Mouse (Mus musculus) forebrain, postnatal 0 days (tissue): ENCODE measurements around the gene Asl. TPM values are rescaled to one million over a fixed set of nuclear protein-coding genes. Genes with fewer than 3 reads are reported as not detected.
A peak's percentile ranks its signal among the peaks of the same experiment; 100 is the strongest.
"Not testable (repeated sequence)": the region's sequence is repeated elsewhere in the genome, so short reads cannot be mapped to it uniquely, and the experiment has no call there.

Experiments used
- ATAC-seq: fragments of 200-750 bp; cut with Nextera tagmentation; 2 replicates; pipeline ENCODE4 v1.8.0; 2017; ENCODE audit warnings: mild to moderate bottlenecking, moderate library complexity
- DNase-seq: peaks from one replicate; pipeline ENCODE4 v3.0.0-alpha.2; 2015
- H3K27ac ChIP-seq: fragments of 300-500 bp; sonication (generic); 2 replicates; pipeline ENCODE4 v1.5.1; 2014; ENCODE audit warnings: low read depth, mild to moderate bottlenecking, antibody characterized with exemption, low read length, moderate library complexity, mixed read lengths
- H3K27me3 ChIP-seq: fragments of 300-500 bp; sonication (generic); 2 replicates; pipeline ENCODE4 v1.6.1; 2014; ENCODE audit warnings: mild to moderate bottlenecking, low read length, mixed read lengths; ENCODE audit not compliant: insufficient read depth
- H3K36me3 ChIP-seq: fragments of 300-500 bp; sonication (generic); 2 replicates; pipeline ENCODE4 v1.6.1; 2014; ENCODE audit warnings: mild to moderate bottlenecking, moderate library complexity; ENCODE audit not compliant: insufficient read depth
- H3K4me1 ChIP-seq: fragments of 300-500 bp; sonication (generic); 2 replicates; pipeline ENCODE4 v1.6.1; 2014; ENCODE audit warnings: antibody characterized with exemption; ENCODE audit not compliant: insufficient read depth
- H3K4me2 ChIP-seq: fragments of 300-500 bp; sonication (generic); 2 replicates; pipeline ENCODE4 v1.6.1; 2014; ENCODE audit warnings: low read depth, mild to moderate bottlenecking, moderate library complexity
- H3K4me3 ChIP-seq: fragments of 300-500 bp; sonication (generic); 2 replicates; pipeline ENCODE4 v1.5.1; 2014; ENCODE audit warnings: low read depth, low read length, mixed read lengths
- H3K9ac ChIP-seq: fragments of 300-500 bp; sonication (generic); 2 replicates; pipeline ENCODE4 v1.6.1; 2014; ENCODE audit warnings: mild to moderate bottlenecking
- H3K9me3 ChIP-seq: fragments of 300-500 bp; sonication (generic); 2 replicates; pipeline ENCODE4 v1.6.1; 2016; ENCODE audit warnings: low read length
- CTCF ChIP-seq: sonication (generic); IDR thresholded peaks from 2 replicates; pipeline ENCODE4 v1.5.1; 2016; ENCODE audit warnings: antibody characterized with exemption, control low read depth, low read depth
- WGBS: fragments of 180-500 bp; shearing (Covaris S2); extraction: QIAGEN DNeasy Blood & Tissue Kit; methylation state at CpG from one replicate; pipeline ENCODE4 v1.1.7; 2014; 5-methylcytosine and 5-hydroxymethylcytosine counted together
- polyA plus RNA-seq: library from polyadenylated mRNA; unstranded; fragments of >200 nt; fragmentation: Nextera tagmentation; extraction: Ambion mirVana; gene quantifications from 2 replicates; pipeline ENCODE4 v1.2.1, GENCODE M21; 2015
- total RNA-seq: library from RNA; depleted of rRNA; stranded (reverse); fragments of >200 nt; gene quantifications from 2 replicates; pipeline ENCODE4 v1.2.3, GENCODE M21; 2014

Gene Asl
- total and polyA plus RNA-seq, 2 experiments from 2014 or later, result 33.2 to 39.3 TPM

DNA sequence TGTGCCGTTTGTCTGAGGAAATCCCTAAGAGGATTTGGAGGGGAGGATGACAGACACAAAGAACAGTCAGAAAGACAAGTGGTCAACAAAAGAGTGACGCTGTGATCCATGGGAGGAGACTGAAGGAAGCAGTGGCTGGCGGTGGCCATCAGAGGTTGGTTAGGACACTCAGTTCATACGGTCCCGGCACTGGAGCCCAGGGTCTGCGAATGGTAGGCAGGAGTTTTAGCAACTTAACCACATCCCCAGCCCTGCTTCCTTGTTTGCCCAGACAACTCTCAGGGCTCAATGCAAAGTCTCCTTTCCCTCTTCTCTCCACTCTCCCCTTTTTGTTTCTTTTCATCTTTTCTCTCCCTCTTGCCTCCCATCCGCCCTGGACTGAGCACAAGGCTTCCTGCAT lies 17.1 kb upstream of the Asl start:
- Histone ChIP-seq H3K9ac (no peak overlapping the region), H3K4me2 (no peak overlapping the region), H3K27me3 (no peaks in the 10 kb centered on the region), H3K4me1 (no peaks in the 10 kb centered on the region), H3K9me3 (no peaks in the 10 kb centered on the region), H3K4me3 (no peak overlapping the region), H3K36me3 (peaks cover 55% of the 10 kb centered on the region), H3K27ac (no peak overlapping the region)
- DNase-seq, result no peak
- TF ChIP-seq CTCF, result no peak
- no peak for ATAC-seq
- 82% methylated on average over 7 of the region's 7 CpGs for WGBS

DNA sequence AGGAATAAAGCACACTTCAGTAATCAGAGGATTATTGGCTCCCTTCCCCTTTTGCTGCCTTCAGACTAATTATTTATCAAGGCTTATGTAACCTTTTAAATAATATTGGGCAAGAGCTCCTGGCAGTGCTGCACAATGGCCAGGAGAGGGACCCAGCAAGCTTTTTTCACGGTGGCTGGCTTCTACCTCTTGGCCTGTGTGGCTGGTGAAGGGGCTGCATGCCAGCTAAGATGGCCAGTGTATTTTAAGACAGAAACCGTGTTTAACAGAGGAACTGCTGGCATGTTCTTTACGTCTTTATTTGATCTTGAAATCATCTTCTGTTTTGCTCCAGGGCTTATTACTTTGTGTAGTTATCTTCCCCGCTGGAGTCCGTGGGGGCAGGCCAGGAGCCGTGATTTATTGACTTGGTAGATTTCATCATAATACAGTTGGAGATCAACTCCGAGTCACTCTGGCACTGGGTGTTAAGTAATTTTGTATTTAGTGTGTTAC lies 15.2 kb upstream of the Asl start:
- H3K9ac ChIP-seq, result no peak overlapping the region
- WGBS, result 69% methylated on average over 7 of the region's 7 CpGs
- H3K27ac ChIP-seq, result no peak overlapping the region
- H3K36me3 ChIP-seq, result peaks cover 49% of the 10 kb centered on the region
- no peak overlapping the region for H3K4me3 ChIP-seq
- ATAC-seq (no peak), DNase-seq (peak; percentile 33)
- H3K27me3 ChIP-seq, result no peaks in the 10 kb centered on the region
- no peaks in the 10 kb centered on the region for H3K9me3 ChIP-seq
- peak; percentile 63 for TF ChIP-seq CTCF
- H3K4me2 ChIP-seq, result no peak overlapping the region
- H3K4me1 ChIP-seq, result no peaks in the 10 kb centered on the region

DNA sequence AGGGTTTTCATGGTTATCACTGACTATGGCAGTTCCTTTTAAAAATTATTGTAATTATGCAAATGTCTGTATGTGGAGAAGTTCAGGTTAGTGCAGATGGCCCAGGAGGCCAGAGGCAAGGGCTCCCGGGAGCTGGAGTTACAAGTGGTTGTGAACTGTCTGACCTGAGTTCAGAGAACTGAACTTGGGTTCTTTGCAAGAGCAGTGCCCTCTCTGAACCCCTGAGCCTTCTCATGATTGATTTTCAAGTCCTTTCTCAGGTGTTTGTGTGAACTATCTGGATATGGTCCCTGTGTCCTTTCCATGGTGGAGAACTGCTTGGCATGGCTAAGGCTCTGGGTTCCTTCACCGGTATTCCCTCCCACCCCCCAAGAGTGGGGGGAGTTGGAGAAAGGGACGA lies 14.7 kb upstream of the Asl start:
- Histone ChIP-seq H3K27me3 (no peaks in the 10 kb centered on the region), H3K4me2 (no peak overlapping the region), H3K9me3 (no peaks in the 10 kb centered on the region), H3K9ac (no peak overlapping the region), H3K4me1 (no peaks in the 10 kb centered on the region), H3K36me3 (peaks cover 49% of the 10 kb centered on the region), H3K4me3 (no peak overlapping the region), H3K27ac (no peak overlapping the region)
- DNase-seq (no peak), ATAC-seq (no peak)
- TF ChIP-seq CTCF, result no peak
- 74% methylated on average over 3 of the region's 3 CpGs for WGBS

DNA sequence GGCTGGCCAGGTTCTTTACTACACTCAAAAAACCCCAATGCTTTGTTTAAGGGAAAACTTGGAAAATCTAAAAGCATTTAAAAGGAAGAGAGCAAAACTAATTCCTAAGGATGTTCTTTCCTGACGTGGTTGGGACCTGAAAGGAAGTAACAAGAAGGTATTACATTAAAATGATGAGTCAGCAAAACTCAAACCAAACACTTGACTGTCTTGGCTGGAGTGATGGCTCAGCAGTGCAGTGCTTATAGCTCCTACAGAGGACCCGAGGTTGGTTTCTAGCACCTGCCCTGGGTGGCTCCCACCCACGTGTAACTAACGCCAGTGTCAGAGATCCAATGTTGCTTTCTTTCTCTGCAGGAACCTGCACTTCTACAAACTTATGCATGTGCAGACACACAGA lies 12.2 kb upstream of the Asl start:
- ATAC-seq (no peak), DNase-seq (no peak)
- WGBS, result 88% methylated on average over 4 of the region's 4 CpGs
- Histone ChIP-seq H3K4me2 (no peak overlapping the region), H3K36me3 (peaks cover 49% of the 10 kb centered on the region), H3K4me3 (no peak overlapping the region), H3K27ac (no peak overlapping the region), H3K27me3 (no peaks in the 10 kb centered on the region), H3K4me1 (no peaks in the 10 kb centered on the region), H3K9ac (no peak overlapping the region), H3K9me3 (no peaks in the 10 kb centered on the region)
- TF ChIP-seq CTCF, result no peak

DNA sequence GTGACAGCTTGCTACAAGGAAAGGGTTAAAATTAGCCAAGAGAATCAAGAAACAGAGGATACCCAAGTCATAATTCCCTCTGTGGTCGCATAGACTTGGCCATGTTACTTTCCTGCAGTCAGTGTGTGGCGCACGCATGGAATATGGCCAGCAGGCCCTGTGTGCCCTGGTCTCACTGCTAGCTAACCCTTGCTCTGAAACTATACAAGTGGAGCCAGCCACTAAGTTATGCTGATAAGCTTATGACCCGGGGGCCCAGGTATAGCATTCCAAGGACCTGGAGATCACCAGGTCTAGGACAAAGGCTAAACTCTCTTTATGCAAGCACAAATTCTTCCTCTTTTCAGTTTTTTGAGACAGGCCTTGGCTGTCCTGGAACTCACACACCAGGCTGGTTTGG lies 11.8 kb upstream of the Asl start:
- H3K36me3 ChIP-seq, result peaks cover 49% of the 10 kb centered on the region
- H3K27ac ChIP-seq, result no peak overlapping the region
- no peak for DNase-seq
- no peak for TF ChIP-seq CTCF
- no peak for ATAC-seq
- H3K9me3 ChIP-seq, result no peaks in the 10 kb centered on the region
- no peak overlapping the region for H3K9ac ChIP-seq
- no peaks in the 10 kb centered on the region for H3K4me1 ChIP-seq
- no peaks in the 10 kb centered on the region for H3K27me3 ChIP-seq
- no peak overlapping the region for H3K4me2 ChIP-seq
- 92% methylated on average over 4 of the region's 4 CpGs for WGBS
- H3K4me3 ChIP-seq, result no peak overlapping the region

DNA sequence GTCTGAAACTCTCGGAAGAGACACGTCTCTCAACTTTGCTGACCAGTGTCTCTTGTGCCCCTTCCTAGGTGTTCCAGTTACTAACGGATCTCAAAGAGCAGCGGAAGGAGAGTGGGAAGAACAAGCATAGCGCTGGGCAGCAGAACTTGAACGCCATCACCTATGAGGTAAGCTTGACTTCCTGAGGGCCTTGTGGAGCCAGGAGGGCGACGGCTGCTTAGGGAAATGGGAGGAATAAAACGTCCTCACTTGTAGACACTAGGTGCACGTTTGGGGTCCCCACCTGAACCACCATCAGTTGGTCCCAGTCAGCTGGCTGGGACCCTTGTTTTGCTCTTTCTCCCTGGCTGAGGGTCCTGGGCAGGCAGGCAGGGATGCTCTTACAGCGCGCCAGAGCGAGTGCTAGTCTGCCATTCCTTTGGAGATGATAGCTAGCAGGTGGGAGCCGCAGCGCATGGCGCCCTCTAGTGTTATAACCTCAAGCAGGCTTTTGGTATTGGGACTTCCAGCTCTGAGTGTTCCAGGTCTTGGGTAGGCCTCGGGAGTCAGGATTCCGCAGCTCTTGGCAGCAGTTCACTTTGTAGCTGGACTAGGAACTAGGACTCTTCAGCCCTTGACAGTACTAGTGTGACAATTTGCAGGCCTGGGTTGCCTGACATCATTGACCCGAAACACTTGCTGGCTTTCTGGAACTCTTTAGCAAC lies 8.9 kb upstream of the Asl start:
- DNase-seq (peak; percentile 62), ATAC-seq (no peak)
- peaks cover 31% of the 10 kb centered on the region for H3K36me3 ChIP-seq
- no peak overlapping the region for H3K9ac ChIP-seq
- no peak overlapping the region for H3K27ac ChIP-seq
- H3K4me1 ChIP-seq, result no peaks in the 10 kb centered on the region
- H3K9me3 ChIP-seq, result no peaks in the 10 kb centered on the region
- WGBS, result 63% methylated on average over 19 of the region's 19 CpGs
- TF ChIP-seq CTCF, result peak; percentile 73
- no peaks in the 10 kb centered on the region for H3K27me3 ChIP-seq
- H3K4me3 ChIP-seq, result no peak overlapping the region
- no peak overlapping the region for H3K4me2 ChIP-seq

DNA sequence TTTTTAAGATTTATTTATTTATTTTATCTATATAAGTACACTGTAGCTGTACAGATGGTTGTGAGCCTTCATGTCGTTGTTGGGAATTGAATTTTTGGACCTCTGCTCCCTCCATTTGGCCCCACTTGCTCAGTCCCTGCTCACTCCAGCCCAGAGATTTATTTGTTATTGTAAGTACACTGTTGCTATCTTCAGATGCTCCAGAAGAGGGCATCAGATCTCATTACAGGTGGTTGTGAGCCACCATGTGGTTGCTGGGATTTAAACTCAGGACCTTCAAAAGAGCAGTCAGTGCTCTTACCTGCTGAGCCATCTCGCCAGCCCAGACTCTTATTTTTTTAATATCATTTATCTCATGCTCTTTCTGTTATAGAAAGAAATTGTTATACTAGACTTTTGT lies 7.3 kb upstream of the Asl start:
- H3K4me1 ChIP-seq, H3K9ac ChIP-seq, H3K27me3 ChIP-seq, ATAC-seq, H3K27ac ChIP-seq, DNase-seq, H3K9me3 ChIP-seq, H3K4me3 ChIP-seq, H3K4me2 ChIP-seq: not testable (repeated sequence)
- 51% methylated on average over 2 of the region's 2 CpGs for WGBS
- peak; percentile 35; the same call in 1 of the 2 replicates for TF ChIP-seq CTCF
- H3K36me3 ChIP-seq, result peaks cover 16% of the 10 kb centered on the region
